Mouse (Mus musculus): ENCODE data around the gene Gm49333.

- TF ChIP-seq CTCF (IDR thresholded peaks at IDR 0.05; ENCODE audit: low read depth) (no peak), EP300 (optimal IDR thresholded peaks at IDR 0.05) (no peak)
Observed at GRCm38 (mm10) chr16:20611357-20612227, at the start of gene Gm49333, which contains the start of the genes Eef1akmt4 and Alg3.

Measured in stomach, postnatal 0 days (tissue).